Mouse (Mus musculus): ENCODE measurements at regions not wholly inside any gene's neighbourhood (a gene's known extent, or its start where the extent isn't known, plus 50 kb on each side); places are given as distances from the start of the nearest gene placed in this dataset.

DNA sequence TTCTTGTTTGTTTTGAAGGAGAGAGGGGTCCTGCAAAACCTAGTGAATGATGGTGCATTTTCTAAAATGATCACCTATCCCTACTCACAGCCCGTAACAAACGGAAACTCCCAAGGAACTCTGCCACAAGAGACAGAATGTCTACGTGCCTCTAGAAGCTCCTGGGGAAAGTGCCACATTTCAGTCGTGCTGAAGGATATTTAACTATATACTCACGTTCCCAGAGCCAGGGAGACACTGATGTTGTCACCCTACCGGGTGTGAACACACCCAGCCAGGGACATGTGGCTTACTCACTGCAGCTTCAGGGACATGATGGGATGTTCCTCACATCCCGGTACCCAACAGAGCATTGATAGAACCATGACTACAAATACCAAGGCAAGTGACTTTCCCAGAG, 456.7 kb downstream of the Irx1 start:
- H3K4me3 ChIP-seq (replicated peaks in 1 of 3; ENCODE audit: low read depth in 2 of 3, low read length in 2 of 3, poor library complexity in 1 of 3), result no peak overlapping the region
- DNase-seq (ENCODE audit: extremely low read depth), result no peak
- no peaks in the 10 kb centered on the region for H3K4me1 ChIP-seq (ENCODE audit: control insufficient read depth in 1 of 2, insufficient read depth in 2 of 2)
- H3K9ac ChIP-seq (ENCODE audit: insufficient read depth, low read depth), result no peak overlapping the region
- H3K79me2 ChIP-seq (replicated peaks; ENCODE audit: control insufficient read depth, extremely low read depth, insufficient read depth, poor library complexity, severe bottlenecking), result no peaks in the 10 kb centered on the region
- in situ Hi-C loops (cut with MboI; ENCODE audit: low pct_ligation_motif_present, low pct_unique_long_range_greater_than_20kb, low sequenced_read_pairs), result no loop called here
- no peaks in the 10 kb centered on the region for H3K36me3 ChIP-seq (replicated peaks in 1 of 2; ENCODE audit: control insufficient read depth in 1 of 2, insufficient read depth in 1 of 2, low read length in 1 of 2)
- no peaks in the 10 kb centered on the region for H3K9me3 ChIP-seq (replicated peaks; ENCODE audit: low read length)
- TF ChIP-seq NRF1 (IDR thresholded peaks at IDR 0.05; ENCODE audit: low read depth, low read length), result no peak
- no peak for TF ChIP-seq MAZ (IDR thresholded peaks at IDR 0.05; ENCODE audit: low read depth, low read length)
- no peaks in the 10 kb centered on the region for H3K27me3 ChIP-seq (replicated peaks)
- dilution Hi-C loops (cut with MboI; ENCODE audit: extremely low pct_ligation_motif_present, extremely low pct_unique_long_range_greater_than_20kb, low sequenced_read_pairs), result no loop called here
- H3K27ac ChIP-seq (ENCODE audit: insufficient read depth, low read depth), result no peak overlapping the region
- H3K4me2 ChIP-seq (ENCODE audit: insufficient read depth, low read depth, poor library complexity, severe bottlenecking), result no peak overlapping the region

DNA sequence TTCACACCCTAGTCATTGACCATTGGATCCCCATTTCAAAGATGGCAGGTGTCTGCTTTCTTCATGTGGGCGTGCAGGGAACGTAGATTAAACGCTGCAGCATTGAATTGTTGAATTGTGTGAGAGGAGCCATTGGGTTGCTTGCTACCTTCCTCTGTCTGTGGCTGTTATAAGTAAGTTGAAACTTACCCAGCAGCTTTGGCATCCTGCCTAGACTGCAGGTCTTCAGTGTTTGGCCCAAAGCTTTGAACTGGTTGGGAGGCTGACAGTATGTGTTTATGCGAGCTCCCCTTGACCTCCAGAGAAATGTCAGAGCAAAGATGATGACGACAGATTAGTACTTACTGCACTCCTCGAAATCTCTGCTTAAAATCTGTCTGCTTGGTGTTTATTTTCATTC, 473.8 kb downstream of the Irx1 start:
- dilution Hi-C loops (cut with MboI; ENCODE audit: extremely low pct_ligation_motif_present, extremely low pct_unique_long_range_greater_than_20kb, low sequenced_read_pairs), result no loop called here
- in situ Hi-C loops (cut with MboI; ENCODE audit: low pct_ligation_motif_present, low pct_unique_long_range_greater_than_20kb, low sequenced_read_pairs), result no loop called here
- H3K4me1 ChIP-seq (ENCODE audit: control insufficient read depth in 1 of 2, insufficient read depth in 2 of 2), result no peaks in the 10 kb centered on the region
- H3K9ac ChIP-seq (ENCODE audit: insufficient read depth, low read depth), result no peak overlapping the region
- no peak overlapping the region for H3K4me2 ChIP-seq (ENCODE audit: insufficient read depth, low read depth, poor library complexity, severe bottlenecking)
- H3K27me3 ChIP-seq (replicated peaks), result no peaks in the 10 kb centered on the region
- no peak for TF ChIP-seq HCFC1 (IDR thresholded peaks at IDR 0.05; ENCODE audit: low read depth, low read length)
- TF ChIP-seq POLR2A (IDR thresholded peaks at IDR 0.05; ENCODE audit: low read depth, low read length), result no peak
- TF ChIP-seq CHD1 (IDR thresholded peaks at IDR 0.05; ENCODE audit: low read depth, low read length), result no peak
- TF ChIP-seq RAD21 (IDR thresholded peaks at IDR 0.05; ENCODE audit: low read depth, low read length), result no peak
- TF ChIP-seq ETS1 (conservative IDR thresholded peaks at IDR 0.05; ENCODE audit: low read depth, low read length), result no peak
- TF ChIP-seq MEF2A (IDR thresholded peaks at IDR 0.05; ENCODE audit: borderline replicate concordance, low read depth, low read length), result no peak
- no peak for TF ChIP-seq CHD2 (IDR thresholded peaks at IDR 0.05; ENCODE audit: low read length)
- TF ChIP-seq TCF12 (IDR thresholded peaks at IDR 0.05; ENCODE audit: low read depth, low read length), result no peak
- TF ChIP-seq E2F4 (IDR thresholded peaks at IDR 0.05; ENCODE audit: insufficient replicate concordance, low read depth, low read length), result no peak
- TF ChIP-seq MXI1 (IDR thresholded peaks at IDR 0.05; ENCODE audit: low read depth, low read length), result no peak
- no peak for TF ChIP-seq ZC3H11A (IDR thresholded peaks at IDR 0.05; ENCODE audit: low read depth, low read length)
- no peak for TF ChIP-seq MAFK (IDR thresholded peaks at IDR 0.05; ENCODE audit: insufficient replicate concordance, low read length)
- TF ChIP-seq PAX5 (IDR thresholded peaks at IDR 0.05; ENCODE audit: low read length), result no peak
- TF ChIP-seq NRF1 (IDR thresholded peaks at IDR 0.05; ENCODE audit: low read depth, low read length), result no peak
- DNase-seq (ENCODE audit: extremely low read depth), result no peak
- H3K9me3 ChIP-seq (replicated peaks; ENCODE audit: low read length), result no peaks in the 10 kb centered on the region
- H3K4me3 ChIP-seq (replicated peaks in 1 of 3; ENCODE audit: low read depth in 2 of 3, low read length in 2 of 3, poor library complexity in 1 of 3), result no peak overlapping the region
- H3K36me3 ChIP-seq (replicated peaks in 1 of 2; ENCODE audit: control insufficient read depth in 1 of 2, insufficient read depth in 1 of 2, low read length in 1 of 2), result no peaks in the 10 kb centered on the region
- no peak overlapping the region for H3K27ac ChIP-seq (ENCODE audit: insufficient read depth, low read depth)
- H3K79me2 ChIP-seq (replicated peaks; ENCODE audit: control insufficient read depth, extremely low read depth, insufficient read depth, poor library complexity, severe bottlenecking), result no peaks in the 10 kb centered on the region

DNA sequence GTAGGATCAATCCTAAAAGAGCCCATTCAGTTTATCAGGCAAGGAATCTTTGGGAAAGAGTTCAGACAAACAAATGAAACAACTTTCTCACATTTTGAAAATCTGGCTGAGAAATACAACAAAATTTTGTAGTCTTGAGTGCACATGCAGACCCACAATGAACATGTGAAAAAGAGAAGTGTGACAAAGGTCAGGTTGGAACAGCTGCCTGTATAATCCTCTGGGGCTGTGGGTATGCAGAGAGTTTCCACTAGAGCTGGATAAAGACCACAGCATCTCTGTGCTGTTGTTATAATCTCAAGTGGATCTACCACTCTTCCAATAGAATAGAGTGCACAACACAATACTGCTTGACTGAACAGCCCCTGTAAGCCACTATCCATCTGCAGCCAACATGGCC, 482.3 kb downstream of the Irx1 start:
- no peak overlapping the region for H3K9ac ChIP-seq (ENCODE audit: insufficient read depth, low read depth)
- dilution Hi-C loops (cut with MboI; ENCODE audit: extremely low pct_ligation_motif_present, extremely low pct_unique_long_range_greater_than_20kb, low sequenced_read_pairs) (no loop called here), in situ Hi-C loops (cut with MboI; ENCODE audit: low pct_ligation_motif_present, low pct_unique_long_range_greater_than_20kb, low sequenced_read_pairs) (no loop called here)
- TF ChIP-seq BHLHE40 (IDR thresholded peaks at IDR 0.05; ENCODE audit: low read depth, low read length), result peak; percentile 55
- peak; percentile 69; the same call in 1 of the 2 replicates for TF ChIP-seq EP300 (IDR thresholded peaks at IDR 0.05; ENCODE audit: low read length)
- TF ChIP-seq GABPA (IDR thresholded peaks at IDR 0.05; ENCODE audit: insufficient replicate concordance, low read depth, low read length), result no peak
- peaks cover 2 to 33% of the 10 kb centered on the region in 2 experiments; a peak in 3 of 4 replicates for H3K4me1 ChIP-seq (ENCODE audit: control insufficient read depth in 1 of 2, insufficient read depth in 2 of 2)
- no peaks in the 10 kb centered on the region for H3K79me2 ChIP-seq (replicated peaks; ENCODE audit: control insufficient read depth, extremely low read depth, insufficient read depth, poor library complexity, severe bottlenecking)
- no peaks in the 10 kb centered on the region for H3K36me3 ChIP-seq (replicated peaks in 1 of 2; ENCODE audit: control insufficient read depth in 1 of 2, insufficient read depth in 1 of 2, low read length in 1 of 2)
- no peaks in the 10 kb centered on the region for H3K9me3 ChIP-seq (replicated peaks; ENCODE audit: low read length)
- no peak overlapping the region for H3K27ac ChIP-seq (ENCODE audit: insufficient read depth, low read depth)
- no peaks in the 10 kb centered on the region for H3K27me3 ChIP-seq (replicated peaks)
- H3K4me3 ChIP-seq (replicated peaks in 1 of 3; ENCODE audit: low read depth in 2 of 3, low read length in 2 of 3, poor library complexity in 1 of 3), result no peak overlapping the region
- DNase-seq (ENCODE audit: extremely low read depth), result peak; percentile 19
- no peak overlapping the region for H3K4me2 ChIP-seq (ENCODE audit: insufficient read depth, low read depth, poor library complexity, severe bottlenecking)

Data from CH12.LX (cell line).